Mouse (Mus musculus): ENCODE measurements at regions not wholly inside any gene's neighbourhood (a gene's known extent, or its start where the extent isn't known, plus 50 kb on each side); places are given as distances from the start of the nearest gene placed in this dataset.
"Not testable (repeated sequence)": the region's sequence is repeated elsewhere in the genome, so short reads cannot be mapped to it uniquely, and the experiment has no call there.

- H3K27me3 ChIP-seq (ENCODE audit: control insufficient read depth, insufficient read depth, low read length) = no peaks in the 10 kb centered on the region
- DNase-seq (ENCODE audit: low spot score) = no peak
- WGBS = 94% methylated on average over 6 of the region's 6 CpGs
- no peak for ATAC-seq (replicated peaks; ENCODE audit: low FRiP score)
- H3K4me1 ChIP-seq (replicated peaks; ENCODE audit: control insufficient read depth, insufficient read depth, low read length) = no peaks in the 10 kb centered on the region
- no peaks in the 10 kb centered on the region for H3K9me3 ChIP-seq (ENCODE audit: control insufficient read depth, low read length)
- no peaks in the 10 kb centered on the region for H3K36me3 ChIP-seq (ENCODE audit: control insufficient read depth, insufficient read depth, low read length)
- H3K27ac ChIP-seq (ENCODE audit: low read depth, low read length) = no peak overlapping the region
- H3K4me2 ChIP-seq (ENCODE audit: low read depth, low read length, severe bottlenecking) = no peak overlapping the region
- no peak overlapping the region for H3K9ac ChIP-seq (ENCODE audit: low read length)
- H3K4me3 ChIP-seq (ENCODE audit: low read depth, low read length) = no peak overlapping the region
These were observed 181.6 kb downstream of the Osr1 start for GRCm38 (mm10) chr12:9751261-9752078.

GRCm38 (mm10) chr12:9752079-9752450 lies 182.1 kb downstream of the Osr1 start:
- Histone ChIP-seq H3K36me3 (ENCODE audit: control insufficient read depth, insufficient read depth, low read length) (no peaks in the 10 kb centered on the region), H3K4me2 (ENCODE audit: low read depth, low read length, severe bottlenecking) (no peak overlapping the region), H3K9ac (ENCODE audit: low read length) (no peak overlapping the region), H3K27me3 (ENCODE audit: control insufficient read depth, insufficient read depth, low read length) (no peaks in the 10 kb centered on the region), H3K27ac (ENCODE audit: low read depth, low read length) (no peak overlapping the region), H3K4me1 (replicated peaks; ENCODE audit: control insufficient read depth, insufficient read depth, low read length) (no peaks in the 10 kb centered on the region), H3K4me3 (ENCODE audit: low read depth, low read length) (no peak overlapping the region), H3K9me3 (ENCODE audit: control insufficient read depth, low read length) (no peaks in the 10 kb centered on the region)
- no peak for DNase-seq (ENCODE audit: low spot score)
- ATAC-seq (replicated peaks; ENCODE audit: low FRiP score) = no peak
- WGBS = 76% methylated on average over 6 of the region's 6 CpGs

- H3K4me3 ChIP-seq (ENCODE audit: low read depth, low read length) = no peak overlapping the region
- no peak overlapping the region for H3K9ac ChIP-seq (ENCODE audit: low read length)
- no peaks in the 10 kb centered on the region for H3K4me1 ChIP-seq (replicated peaks; ENCODE audit: control insufficient read depth, insufficient read depth, low read length)
- no peak overlapping the region for H3K27ac ChIP-seq (ENCODE audit: low read depth, low read length)
- H3K4me2 ChIP-seq (ENCODE audit: low read depth, low read length, severe bottlenecking) = no peak overlapping the region
- DNase-seq (ENCODE audit: low spot score) (no peak), ATAC-seq (replicated peaks; ENCODE audit: low FRiP score) (no peak)
- WGBS = 88% methylated on average over 1 of the region's 1 CpGs
- H3K9me3 ChIP-seq (ENCODE audit: control insufficient read depth, low read length) = no peaks in the 10 kb centered on the region
- no peaks in the 10 kb centered on the region for H3K27me3 ChIP-seq (ENCODE audit: control insufficient read depth, insufficient read depth, low read length)
- no peaks in the 10 kb centered on the region for H3K36me3 ChIP-seq (ENCODE audit: control insufficient read depth, insufficient read depth, low read length)
These were observed 186.5 kb downstream of the Osr1 start for GRCm38 (mm10) chr12:9756411-9756810.

DNA sequence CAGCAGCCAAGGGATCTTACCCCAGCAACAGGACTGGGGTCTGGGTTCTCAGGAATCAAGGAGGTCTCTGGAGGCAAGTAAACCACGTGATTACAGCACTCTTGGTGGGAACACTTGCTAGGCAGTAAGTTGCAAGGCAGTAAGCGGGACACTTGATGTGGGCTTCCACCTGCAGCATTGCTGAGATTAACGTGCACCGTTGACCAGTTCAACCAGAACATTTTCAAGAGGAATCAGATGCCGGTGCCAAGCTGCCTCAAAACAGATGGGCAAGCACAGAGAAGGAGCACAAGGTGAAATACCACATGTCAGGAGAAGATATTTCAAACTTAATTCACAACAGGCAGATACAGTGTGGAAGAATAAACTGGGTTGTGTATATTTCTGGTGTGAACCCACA lies 190.9 kb downstream of the Osr1 start:
- DNase-seq (ENCODE audit: low spot score) (no peak), ATAC-seq (replicated peaks; ENCODE audit: low FRiP score) (no peak)
- no peak overlapping the region for H3K27ac ChIP-seq (ENCODE audit: low read depth, low read length)
- H3K4me3 ChIP-seq (ENCODE audit: low read depth, low read length) = no peak overlapping the region
- no peaks in the 10 kb centered on the region for H3K36me3 ChIP-seq (ENCODE audit: control insufficient read depth, insufficient read depth, low read length)
- WGBS = 60% methylated on average over 5 of the region's 5 CpGs
- H3K4me1 ChIP-seq (replicated peaks; ENCODE audit: control insufficient read depth, insufficient read depth, low read length) = no peaks in the 10 kb centered on the region
- H3K27me3 ChIP-seq (ENCODE audit: control insufficient read depth, insufficient read depth, low read length) = no peaks in the 10 kb centered on the region
- H3K9me3 ChIP-seq (ENCODE audit: control insufficient read depth, low read length) = no peaks in the 10 kb centered on the region
- no peak overlapping the region for H3K9ac ChIP-seq (ENCODE audit: low read length)
- H3K4me2 ChIP-seq (ENCODE audit: low read depth, low read length, severe bottlenecking) = no peak overlapping the region

GRCm38 (mm10) chr12:9762291-9762811 lies 192.4 kb downstream of the Osr1 start:
- not testable (repeated sequence) for H3K4me1 ChIP-seq (replicated peaks; ENCODE audit: control insufficient read depth, insufficient read depth, low read length); H3K27me3 ChIP-seq (ENCODE audit: control insufficient read depth, insufficient read depth, low read length); ATAC-seq (replicated peaks; ENCODE audit: low FRiP score); H3K36me3 ChIP-seq (ENCODE audit: control insufficient read depth, insufficient read depth, low read length); DNase-seq (ENCODE audit: low spot score); H3K9me3 ChIP-seq (ENCODE audit: control insufficient read depth, low read length); H3K4me2 ChIP-seq (ENCODE audit: low read depth, low read length, severe bottlenecking); H3K4me3 ChIP-seq (ENCODE audit: low read depth, low read length); H3K9ac ChIP-seq (ENCODE audit: low read length); H3K27ac ChIP-seq (ENCODE audit: low read depth, low read length)
- 75% methylated on average over 2 of the region's 2 CpGs for WGBS

DNA sequence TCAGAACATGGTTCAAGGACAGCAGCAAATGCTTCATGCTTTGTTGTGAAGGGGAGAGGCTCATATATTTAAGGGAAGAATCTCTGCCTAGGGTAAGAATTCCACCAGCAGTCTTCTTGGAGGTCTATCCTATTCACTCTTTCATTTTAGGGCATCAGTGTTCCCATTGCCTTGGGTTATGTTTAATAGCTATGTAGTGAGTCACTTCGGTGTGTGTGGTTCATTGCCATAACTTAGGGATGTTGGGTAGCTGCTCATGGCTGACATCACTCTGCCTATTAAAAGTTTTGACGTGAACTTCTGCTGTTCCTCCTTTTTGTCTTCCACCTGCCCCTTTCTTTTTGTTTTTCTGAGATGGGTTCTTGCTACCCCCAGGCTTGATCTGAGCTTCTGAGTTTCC lies 192.9 kb downstream of the Osr1 start:
- Histone ChIP-seq H3K9ac (ENCODE audit: low read length) (no peak overlapping the region), H3K27ac (ENCODE audit: low read depth, low read length) (no peak overlapping the region), H3K4me2 (ENCODE audit: low read depth, low read length, severe bottlenecking) (no peak overlapping the region), H3K9me3 (ENCODE audit: control insufficient read depth, low read length) (no peaks in the 10 kb centered on the region), H3K4me1 (replicated peaks; ENCODE audit: control insufficient read depth, insufficient read depth, low read length) (no peaks in the 10 kb centered on the region), H3K36me3 (ENCODE audit: control insufficient read depth, insufficient read depth, low read length) (no peaks in the 10 kb centered on the region), H3K4me3 (ENCODE audit: low read depth, low read length) (no peak overlapping the region), H3K27me3 (ENCODE audit: control insufficient read depth, insufficient read depth, low read length) (no peaks in the 10 kb centered on the region)
- 91% methylated on average over 2 of the region's 2 CpGs for WGBS
- ATAC-seq (replicated peaks; ENCODE audit: low FRiP score) (no peak), DNase-seq (ENCODE audit: low spot score) (no peak)

GRCm38 (mm10) chr12:9770908-9771307 lies 201.0 kb downstream of the Osr1 start:
- 70% methylated on average over 4 of the region's 4 CpGs for WGBS
- no peak for DNase-seq (ENCODE audit: low spot score)

GRCm38 (mm10) chr12:9772875-9773274 lies 203.0 kb downstream of the Osr1 start:
- H3K36me3 ChIP-seq (ENCODE audit: control insufficient read depth, insufficient read depth, low read length) = no peaks in the 10 kb centered on the region

More at GRCm38 (mm10) chr12:9770908-9771307, 201.0 kb downstream of the Osr1 start:
- Histone ChIP-seq H3K9me3 (ENCODE audit: control insufficient read depth, low read length) (no peaks in the 10 kb centered on the region), H3K27ac (ENCODE audit: low read depth, low read length) (no peak overlapping the region), H3K27me3 (ENCODE audit: control insufficient read depth, insufficient read depth, low read length) (no peaks in the 10 kb centered on the region), H3K4me1 (replicated peaks; ENCODE audit: control insufficient read depth, insufficient read depth, low read length) (no peaks in the 10 kb centered on the region), H3K4me3 (ENCODE audit: low read depth, low read length) (no peak overlapping the region), H3K4me2 (ENCODE audit: low read depth, low read length, severe bottlenecking) (no peak overlapping the region), H3K9ac (ENCODE audit: low read length) (no peak overlapping the region), H3K36me3 (ENCODE audit: control insufficient read depth, insufficient read depth, low read length) (no peaks in the 10 kb centered on the region)
- no peak for ATAC-seq (replicated peaks; ENCODE audit: low FRiP score)

DNA sequence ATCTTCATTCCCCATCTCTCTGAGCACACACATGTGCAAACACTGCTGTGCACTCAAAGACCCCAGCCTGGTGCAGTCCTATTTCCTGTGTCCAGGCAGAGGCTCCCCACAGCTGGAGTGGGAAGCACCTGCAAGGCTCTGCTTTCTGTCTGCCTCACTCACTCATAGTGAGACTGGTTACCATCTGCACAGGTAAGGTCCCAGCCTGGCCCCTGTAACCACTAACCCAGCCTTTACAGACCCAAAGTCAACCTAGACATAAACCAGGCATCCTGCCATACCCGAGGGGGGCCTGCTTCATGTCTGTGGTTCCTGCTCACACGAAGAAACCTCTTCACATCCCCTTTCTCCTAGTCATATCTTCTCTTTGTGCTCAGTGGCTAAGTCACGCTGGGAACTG lies 232.4 kb downstream of the Osr1 start:
- Histone ChIP-seq H3K4me2 (ENCODE audit: low read depth, low read length, severe bottlenecking) (no peak overlapping the region), H3K9me3 (ENCODE audit: control insufficient read depth, low read length) (no peaks in the 10 kb centered on the region), H3K9ac (ENCODE audit: low read length) (no peak overlapping the region), H3K27me3 (ENCODE audit: control insufficient read depth, insufficient read depth, low read length) (no peaks in the 10 kb centered on the region), H3K27ac (ENCODE audit: low read depth, low read length) (no peak overlapping the region), H3K4me1 (replicated peaks; ENCODE audit: control insufficient read depth, insufficient read depth, low read length) (no peaks in the 10 kb centered on the region), H3K36me3 (ENCODE audit: control insufficient read depth, insufficient read depth, low read length) (no peaks in the 10 kb centered on the region), H3K4me3 (ENCODE audit: low read depth, low read length) (no peak overlapping the region)
- DNase-seq (ENCODE audit: low spot score) (no peak), ATAC-seq (replicated peaks; ENCODE audit: low FRiP score) (no peak)
- 79% methylated on average over 3 of the region's 3 CpGs for WGBS

More at GRCm38 (mm10) chr12:9772875-9773274, 203.0 kb downstream of the Osr1 start:
- 96% methylated on average over 1 of the region's 1 CpGs for WGBS
- no peaks in the 10 kb centered on the region for H3K4me1 ChIP-seq (replicated peaks; ENCODE audit: control insufficient read depth, insufficient read depth, low read length)
- H3K27ac ChIP-seq (ENCODE audit: low read depth, low read length) = no peak overlapping the region
- H3K27me3 ChIP-seq (ENCODE audit: control insufficient read depth, insufficient read depth, low read length) = no peaks in the 10 kb centered on the region
- H3K4me2 ChIP-seq (ENCODE audit: low read depth, low read length, severe bottlenecking) = no peak overlapping the region
- H3K4me3 ChIP-seq (ENCODE audit: low read depth, low read length) = no peak overlapping the region
- no peak overlapping the region for H3K9ac ChIP-seq (ENCODE audit: low read length)
- no peaks in the 10 kb centered on the region for H3K9me3 ChIP-seq (ENCODE audit: control insufficient read depth, low read length)
- DNase-seq (ENCODE audit: low spot score) (no peak), ATAC-seq (replicated peaks; ENCODE audit: low FRiP score) (no peak)
